Mouse (Mus musculus) limb, embryonic 11.5 days (tissue): Measurements from ENCODE around the gene Smg9. TPM values are rescaled to one million over a fixed set of nuclear protein-coding genes. Genes with fewer than 3 reads are reported as not detected.

Experiments used
- ATAC-seq: fragments of 200-750 bp; cut with Nextera tagmentation; 2 replicates; pipeline ENCODE4 v1.8.0; 2017; ENCODE audit warnings: low read depth; ENCODE audit not compliant: insufficient number of reproducible peaks, low FRiP score, low TSS enrichment
- DNase-seq: peaks from one replicate; pipeline ENCODE4 v3.0.0-alpha.2; 2015; ENCODE audit warnings: low spot score
- H3K27ac ChIP-seq: fragments of 300-500 bp; sonication (generic); replicated peaks from 2 replicates; pipeline ENCODE4 v1.5.1; 2014; ENCODE audit warnings: low read depth, mild to moderate bottlenecking, low read length
- H3K27me3 ChIP-seq: fragments of 300-500 bp; sonication (generic); 2 replicates; pipeline ENCODE4 v1.6.1; 2014; ENCODE audit warnings: mild to moderate bottlenecking, low read length, mixed read lengths; ENCODE audit not compliant: control insufficient read depth, insufficient read depth
- H3K36me3 ChIP-seq: fragments of 300-500 bp; sonication (generic); 2 replicates; pipeline ENCODE4 v1.6.1; 2014; ENCODE audit warnings: mild to moderate bottlenecking, low read length, moderate library complexity, mixed read lengths; ENCODE audit not compliant: control insufficient read depth, insufficient read depth
- H3K4me1 ChIP-seq: fragments of 300-500 bp; sonication (generic); 2 replicates; pipeline ENCODE4 v1.6.1; 2014; ENCODE audit warnings: low read length, mixed read lengths; ENCODE audit not compliant: control insufficient read depth, insufficient read depth
- H3K4me2 ChIP-seq: fragments of 300-500 bp; sonication (generic); 2 replicates; pipeline ENCODE4 v1.6.1; 2014; ENCODE audit warnings: low read depth, mild to moderate bottlenecking, moderate library complexity; ENCODE audit not compliant: severe bottlenecking
- H3K4me3 ChIP-seq: fragments of 300-500 bp; sonication (generic); 2 replicates; pipeline ENCODE4 v1.5.1; 2014; ENCODE audit warnings: low read depth, low read length
- H3K9ac ChIP-seq: fragments of 300-500 bp; sonication (generic); 2 replicates; pipeline ENCODE4 v1.6.1; 2014; ENCODE audit warnings: mild to moderate bottlenecking, low read length
- H3K9me3 ChIP-seq: fragments of 300-500 bp; sonication (generic); 2 replicates; pipeline ENCODE4 v1.6.1; 2016; ENCODE audit warnings: low read length; ENCODE audit not compliant: control insufficient read depth
- WGBS: fragments of 180-500 bp; shearing (Covaris S2); extraction: QIAGEN DNeasy Blood & Tissue Kit; methylation state at CpG from one replicate; pipeline ENCODE4 v1.1.7; 2014; 5-methylcytosine and 5-hydroxymethylcytosine counted together
- polyA plus RNA-seq: library from polyadenylated mRNA; unstranded; fragments of >200 nt; fragmentation: Nextera tagmentation; extraction: Ambion mirVana; gene quantifications from 2 replicates; pipeline ENCODE4 v1.2.1, GENCODE M21; 2014

Smg9 gene
- polyA plus RNA-seq, 1 experiment from 2014 or later: 20.2 TPM

DNA sequence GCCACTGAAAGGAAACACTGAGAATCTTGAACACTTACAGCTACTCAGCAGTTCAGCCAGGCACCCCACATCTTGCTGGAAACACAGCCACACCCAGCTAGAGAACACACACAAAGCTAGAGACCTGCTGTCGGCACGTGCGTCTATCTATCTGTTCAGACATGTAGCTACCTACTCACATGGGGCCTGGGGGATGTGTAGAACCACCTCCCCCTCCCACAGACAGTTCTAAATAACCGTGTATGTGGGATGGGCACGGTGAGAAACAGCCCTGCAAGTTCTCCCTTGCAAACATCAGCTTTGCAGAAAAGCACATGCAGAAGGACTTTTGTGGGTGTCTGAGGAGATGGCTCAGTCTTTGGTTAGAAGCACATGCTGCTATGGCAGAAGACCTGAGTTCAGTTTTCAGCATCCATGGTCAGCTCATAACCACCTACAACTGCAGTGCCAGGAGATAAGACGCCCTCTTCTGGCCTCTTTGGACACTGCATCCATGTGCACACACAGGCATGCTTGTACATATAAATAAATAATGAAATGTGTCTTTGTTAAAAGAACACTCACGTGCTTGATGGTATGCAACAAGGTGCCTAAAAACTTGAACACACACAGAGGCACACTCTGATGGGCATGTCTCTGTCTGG lies 47.4 kb downstream of the Smg9 start:
- 79% methylated on average over 7 of the region's 7 CpGs for WGBS
- no peak for DNase-seq
- Histone ChIP-seq H3K9ac (no peak overlapping the region), H3K4me1 (no peaks in the 10 kb centered on the region), H3K4me3 (no peak overlapping the region), H3K36me3 (no peaks in the 10 kb centered on the region), H3K4me2 (no peak overlapping the region), H3K27me3 (no peaks in the 10 kb centered on the region), H3K27ac (no peak overlapping the region), H3K9me3 (peaks cover 3% of the 10 kb centered on the region; the same call in 1 of the 2 replicates)
- no peak for ATAC-seq

DNA sequence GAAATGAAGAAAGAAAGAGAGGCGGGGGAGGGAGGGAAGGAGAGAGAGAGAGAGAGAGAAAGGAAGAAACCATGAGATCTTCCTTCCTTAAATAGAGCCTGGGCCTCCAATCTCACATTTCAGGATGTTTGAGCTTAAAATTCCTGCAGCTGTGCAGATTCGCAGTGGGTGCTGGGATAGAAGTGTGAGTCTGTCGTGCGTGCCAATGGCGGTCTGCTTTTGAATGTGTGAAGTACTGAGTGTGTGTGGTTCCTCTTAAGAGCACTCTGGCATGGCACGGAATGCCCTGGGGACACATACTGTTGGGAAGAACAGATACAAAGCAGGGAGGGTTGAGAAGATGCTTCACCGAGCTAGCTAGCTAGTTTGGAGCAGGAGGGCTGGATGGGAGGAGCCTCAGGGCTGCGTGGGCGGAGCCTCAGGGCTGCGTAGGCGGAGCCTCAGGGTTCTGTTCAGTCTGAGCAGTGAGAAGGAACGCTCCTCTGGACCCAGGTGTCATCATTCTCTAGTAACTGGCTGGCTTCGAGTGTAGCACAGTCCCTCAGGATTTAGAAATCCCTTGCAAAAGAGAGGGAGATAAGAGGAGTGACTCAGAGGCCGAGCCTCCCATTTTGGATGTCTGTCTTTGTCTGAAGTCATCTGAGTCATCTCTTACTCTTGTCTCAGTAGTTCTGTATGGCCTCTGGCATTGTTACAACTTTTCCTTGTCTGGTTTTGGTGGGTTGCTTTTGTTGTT lies 49.5 kb downstream of the Smg9 start:
- H3K4me2 ChIP-seq: no peak overlapping the region
- ATAC-seq (no peak), DNase-seq (no peak)
- H3K27me3 ChIP-seq: no peaks in the 10 kb centered on the region
- H3K36me3 ChIP-seq: no peaks in the 10 kb centered on the region
- H3K27ac ChIP-seq: no peak overlapping the region
- H3K4me3 ChIP-seq: no peak overlapping the region
- H3K9me3 ChIP-seq: peaks cover 3% of the 10 kb centered on the region; the same call in 1 of the 2 replicates
- no peak overlapping the region for H3K9ac ChIP-seq
- 63% methylated on average over 14 of the region's 14 CpGs for WGBS
- no peaks in the 10 kb centered on the region for H3K4me1 ChIP-seq

DNA sequence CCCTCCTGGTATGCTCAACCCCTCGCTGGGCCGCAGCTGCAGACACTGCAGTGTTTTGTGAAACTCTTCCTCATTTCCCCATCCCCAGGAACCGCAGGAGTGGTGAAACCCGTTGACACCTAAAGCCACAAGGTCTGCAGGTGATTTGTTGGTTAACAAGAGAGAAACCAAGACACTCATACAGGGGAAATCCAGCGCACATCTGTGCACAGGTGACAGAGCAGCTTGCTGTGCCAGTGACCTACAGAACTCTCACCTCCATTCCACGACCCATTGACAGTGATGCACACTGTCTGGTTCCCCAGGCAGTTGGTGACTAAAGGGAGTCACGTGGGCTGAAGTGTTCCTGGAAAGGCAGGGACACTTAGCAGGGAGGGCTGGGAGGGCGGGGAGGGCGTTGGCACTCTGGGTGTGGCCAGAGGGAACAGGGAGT lies 51.2 kb downstream of the Smg9 start:
- ATAC-seq (no peak), DNase-seq (no peak)
- no peaks in the 10 kb centered on the region for H3K36me3 ChIP-seq
- no peaks in the 10 kb centered on the region for H3K4me1 ChIP-seq
- no peak overlapping the region for H3K9ac ChIP-seq
- no peaks in the 10 kb centered on the region for H3K27me3 ChIP-seq
- 62% methylated on average over 9 of the region's 9 CpGs for WGBS
- no peak overlapping the region for H3K4me2 ChIP-seq
- H3K9me3 ChIP-seq: peaks cover 3% of the 10 kb centered on the region; the same call in 1 of the 2 replicates
- no peak overlapping the region for H3K27ac ChIP-seq
- no peak overlapping the region for H3K4me3 ChIP-seq

DNA sequence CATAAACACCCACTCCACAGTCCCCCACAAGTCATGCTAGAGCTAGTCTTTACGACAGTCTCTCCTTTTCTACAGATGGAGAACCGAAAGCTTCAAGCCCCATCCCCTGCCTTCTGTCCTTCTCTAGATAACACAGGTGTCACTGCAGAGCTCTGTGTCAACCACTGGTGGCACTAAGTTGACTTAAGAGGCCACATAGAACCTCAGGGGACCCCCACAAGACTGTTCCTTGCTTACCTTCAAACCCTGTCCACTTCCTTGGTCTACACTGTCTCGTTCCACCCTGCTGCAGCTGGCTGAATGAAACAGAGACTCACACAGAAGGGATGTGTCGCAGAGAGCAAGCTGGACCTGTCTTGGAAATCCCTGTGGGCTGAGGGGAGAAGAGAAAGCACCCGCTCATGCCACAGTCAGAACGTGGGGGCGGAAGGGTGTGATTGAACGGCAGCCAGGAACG lies 52.5 kb downstream of the Smg9 start, which contains the start of gene Irgc1:
TSS of gene Irgc1 (minus strand) at position 443 of the 457 bp plus-strand sequence.
- Histone ChIP-seq H3K27ac (no peak within 1 kb of the TSS), H3K27me3 (no peaks in the 10 kb centered on the region), H3K4me2 (no peak within 1 kb of the TSS), H3K9me3 (0 out of 2 replicates have a peak, but pooled peaks cover 3% of the 10 kb centered on the region), H3K4me1 (no peaks in the 10 kb centered on the region), H3K36me3 (no peaks in the 10 kb centered on the region), H3K4me3 (no peak within 1 kb of the TSS), H3K9ac (no peak within 1 kb of the TSS)
- 83% methylated on average over 9 of the region's 9 CpGs for WGBS
- no peak for ATAC-seq
- DNase-seq: no peak

DNA sequence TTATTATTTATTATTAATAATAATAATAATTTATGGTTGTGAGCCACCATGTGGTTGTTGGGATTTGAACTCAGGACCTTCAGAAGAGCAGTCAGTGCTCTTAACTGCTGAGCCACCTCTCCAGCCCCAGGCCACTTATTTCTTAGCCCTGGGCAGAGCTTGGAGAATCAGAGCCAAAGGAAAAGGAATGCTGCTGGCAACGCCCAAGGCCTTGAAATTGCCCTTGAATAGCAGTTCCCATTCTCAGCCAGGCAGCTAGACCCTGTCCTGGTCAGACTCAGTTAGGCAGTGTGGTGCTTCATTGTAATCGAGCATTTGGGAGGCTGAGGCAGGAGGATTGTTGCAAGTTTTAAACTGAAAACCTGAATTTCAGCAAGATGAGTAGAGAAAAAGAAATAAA lies 54.8 kb downstream of the Smg9 start:
- Histone ChIP-seq H3K9me3 (no peaks in the 10 kb centered on the region), H3K4me2 (no peak overlapping the region), H3K36me3 (no peaks in the 10 kb centered on the region), H3K4me1 (0 out of 2 replicates have a peak, but pooled peaks cover 4% of the 10 kb centered on the region), H3K27me3 (no peaks in the 10 kb centered on the region), H3K4me3 (no peak overlapping the region), H3K9ac (no peak overlapping the region), H3K27ac (no peak overlapping the region)
- DNase-seq (no peak), ATAC-seq (no peak)
- 77% methylated on average over 2 of the region's 2 CpGs for WGBS

DNA sequence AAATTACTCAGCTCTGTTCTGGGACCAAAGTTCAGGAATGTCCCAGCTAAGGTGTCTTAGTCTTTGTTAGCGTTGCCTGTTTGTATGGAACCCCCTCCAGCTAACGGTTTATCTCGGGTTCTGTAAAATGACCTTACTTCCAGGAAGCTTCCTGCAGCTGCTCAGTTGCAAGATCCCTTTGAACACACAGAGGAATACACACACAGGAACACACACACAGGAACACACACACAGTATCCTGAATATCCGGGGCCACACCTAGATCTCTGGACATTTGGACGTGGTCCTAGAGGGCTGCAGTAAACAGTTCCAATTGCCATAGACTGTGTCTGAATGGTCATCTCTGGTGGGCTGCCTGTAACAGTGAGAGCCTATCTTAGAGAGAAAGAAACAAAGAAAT lies 56.3 kb downstream of the Smg9 start:
- Histone ChIP-seq H3K4me2 (no peak overlapping the region), H3K27ac (no peak overlapping the region), H3K36me3 (no peaks in the 10 kb centered on the region), H3K4me1 (0 out of 2 replicates have a peak, but pooled peaks cover 4% of the 10 kb centered on the region), H3K9ac (no peak overlapping the region), H3K4me3 (no peak overlapping the region), H3K9me3 (no peaks in the 10 kb centered on the region), H3K27me3 (no peaks in the 10 kb centered on the region)
- WGBS: 82% methylated on average over 5 of the region's 5 CpGs
- DNase-seq (no peak), ATAC-seq (no peak)

DNA sequence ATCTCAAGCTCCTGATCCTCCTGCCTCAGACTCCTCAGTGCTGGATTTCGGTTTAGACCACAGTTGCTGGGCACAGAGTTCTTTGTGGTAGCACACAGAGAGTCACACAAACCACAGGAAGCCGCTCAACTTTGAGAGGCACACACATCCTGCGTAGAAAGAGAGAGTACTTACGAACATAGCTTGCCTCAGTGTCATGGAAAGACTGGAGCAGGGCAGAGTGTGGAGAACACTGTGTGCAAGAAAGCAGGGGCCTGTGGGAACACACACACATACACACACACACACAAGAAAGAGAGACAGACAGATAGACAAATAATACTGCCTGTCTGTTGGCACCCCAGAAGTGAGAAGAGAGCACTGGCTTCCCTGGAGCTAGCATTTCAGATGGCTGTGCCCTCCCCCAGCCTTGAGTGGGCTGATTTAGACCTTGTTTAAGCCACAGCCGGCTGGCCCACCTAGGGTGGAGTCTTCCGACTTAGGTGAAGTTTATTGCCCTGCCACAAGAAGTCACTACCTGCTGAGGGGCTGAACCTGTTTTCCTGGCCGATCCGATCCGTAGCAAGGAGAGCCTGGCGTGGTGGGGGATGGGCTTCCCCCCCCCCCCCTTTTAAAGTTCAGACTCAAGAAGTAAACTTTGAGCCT lies 58.4 kb downstream of the Smg9 start:
- Histone ChIP-seq H3K4me1 (peaks cover 9% of the 10 kb centered on the region), H3K27ac (no peak overlapping the region), H3K36me3 (no peaks in the 10 kb centered on the region), H3K4me3 (no peak overlapping the region), H3K4me2 (no peak overlapping the region), H3K27me3 (no peaks in the 10 kb centered on the region), H3K9ac (no peak overlapping the region), H3K9me3 (no peaks in the 10 kb centered on the region)
- no peak for DNase-seq
- no peak for ATAC-seq
- 51% methylated on average over 10 of the region's 10 CpGs for WGBS

DNA sequence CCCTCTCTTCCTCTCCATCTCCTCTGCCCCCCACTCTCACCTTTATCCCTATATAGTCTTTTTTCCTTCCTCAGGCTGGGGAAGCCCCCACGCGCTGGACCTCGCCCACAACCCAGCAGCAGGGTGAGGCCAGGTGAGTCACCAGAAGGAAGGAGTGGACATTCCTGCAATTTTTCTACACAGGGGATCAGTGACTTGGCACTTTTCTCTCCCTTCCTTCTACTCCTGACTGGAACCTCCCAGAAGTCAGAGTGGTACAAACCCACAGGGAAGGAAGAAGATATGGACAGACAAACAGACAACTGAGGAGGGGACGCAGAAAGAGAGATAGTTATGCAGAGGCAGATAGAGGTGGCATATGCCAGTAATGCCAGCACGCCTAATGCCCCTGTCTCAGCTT lies 60.0 kb downstream of the Smg9 start:
- Histone ChIP-seq H3K27ac (no peak overlapping the region), H3K4me3 (no peak overlapping the region), H3K27me3 (no peaks in the 10 kb centered on the region), H3K9ac (no peak overlapping the region), H3K9me3 (no peaks in the 10 kb centered on the region), H3K36me3 (no peaks in the 10 kb centered on the region), H3K4me2 (no peak overlapping the region), H3K4me1 (peaks cover 10% of the 10 kb centered on the region)
- DNase-seq: no peak
- no peak for ATAC-seq
- 75% methylated on average over 5 of the region's 5 CpGs for WGBS
